Mouse (Mus musculus) stomach, postnatal 0 days (tissue): ENCODE measurements at regions not wholly inside any gene's neighbourhood (a gene's known extent, or its start where the extent isn't known, plus 50 kb on each side); places are given as distances from the start of the nearest gene placed in this dataset.

Experiments used
- ATAC-seq: fragments of 200-750 bp; cut with Nextera tagmentation; 2 replicates; pipeline ENCODE4 v1.8.0; 2017; ENCODE audit not compliant: low FRiP score, low TSS enrichment
- DNase-seq: peaks from one replicate; pipeline ENCODE4 v3.0.0-alpha.2; 2016; ENCODE audit warnings: low spot score
- H3K27ac ChIP-seq: fragments of 300-500 bp; sonication (generic); replicated peaks from 2 replicates; pipeline ENCODE4 v1.5.1; 2014; ENCODE audit warnings: mild to moderate bottlenecking, control low read depth
- H3K27me3 ChIP-seq: fragments of 300-500 bp; sonication (generic); 2 replicates; pipeline ENCODE4 v1.6.1; 2014; ENCODE audit warnings: low read length; ENCODE audit not compliant: control insufficient read depth, insufficient read depth
- H3K36me3 ChIP-seq: fragments of 300-500 bp; sonication (generic); 2 replicates; pipeline ENCODE4 v1.6.1; 2014; ENCODE audit warnings: low read length, mixed read lengths; ENCODE audit not compliant: control insufficient read depth, insufficient read depth
- H3K4me1 ChIP-seq: fragments of 300-500 bp; sonication (generic); replicated peaks from 2 replicates; pipeline ENCODE4 v1.6.1; 2014; ENCODE audit warnings: antibody characterized with exemption; ENCODE audit not compliant: control insufficient read depth, insufficient read depth
- H3K4me2 ChIP-seq: fragments of 300-500 bp; sonication (generic); replicated peaks from 2 replicates; pipeline ENCODE4 v1.6.1; 2014; ENCODE audit warnings: low read depth, mild to moderate bottlenecking, control low read depth, moderate library complexity
- H3K4me3 ChIP-seq: fragments of 300-500 bp; sonication (generic); 2 replicates; pipeline ENCODE4 v1.5.1; 2014; ENCODE audit warnings: low read depth, low read length, control low read depth
- H3K9ac ChIP-seq: fragments of 300-500 bp; sonication (generic); 2 replicates; pipeline ENCODE4 v1.6.1; 2014; ENCODE audit warnings: mild to moderate bottlenecking, low read length, control low read depth, mixed read lengths
- H3K9me3 ChIP-seq: fragments of 300-500 bp; sonication (generic); 2 replicates; pipeline ENCODE4 v1.6.1; 2016; ENCODE audit warnings: low read length; ENCODE audit not compliant: control insufficient read depth
- CTCF ChIP-seq: IDR thresholded peaks from 2 replicates; pipeline ENCODE4 v1.5.1; 2016; ENCODE audit warnings: antibody characterized with exemption, low read depth, mild to moderate bottlenecking, moderate library complexity
- EP300 ChIP-seq: optimal IDR thresholded peaks from 2 replicates; pipeline ENCODE3; 2016; ENCODE audit warnings: antibody characterized with exemption
- WGBS: fragments of 180-500 bp; shearing (Covaris S2); extraction: QIAGEN DNeasy Blood & Tissue Kit; methylation state at CpG from one replicate; pipeline ENCODE4 v1.1.7; 2014; 5-methylcytosine and 5-hydroxymethylcytosine counted together

GRCm38 (mm10) chr7:70164691-70165193, 201.8 kb downstream of the Nr2f2 start:
- Histone ChIP-seq H3K27ac (no peak overlapping the region), H3K9me3 (no peaks in the 10 kb centered on the region), H3K4me2 (no peak overlapping the region), H3K27me3 (no peaks in the 10 kb centered on the region), H3K9ac (no peak overlapping the region), H3K36me3 (no peaks in the 10 kb centered on the region), H3K4me1 (no peaks in the 10 kb centered on the region), H3K4me3 (no peak overlapping the region)
- ATAC-seq: no peak
- no peak for DNase-seq
- TF ChIP-seq EP300 (no peak), CTCF (no peak)
- 52% methylated on average over 6 of the region's 6 CpGs for WGBS

GRCm38 (mm10) chr7:70158531-70158930, 208.0 kb downstream of the Nr2f2 start:
- DNase-seq (no peak), ATAC-seq (no peak)
- Histone ChIP-seq H3K4me1 (no peaks in the 10 kb centered on the region), H3K9ac (no peak overlapping the region), H3K4me2 (no peak overlapping the region), H3K9me3 (no peaks in the 10 kb centered on the region), H3K27me3 (no peaks in the 10 kb centered on the region), H3K4me3 (no peak overlapping the region), H3K36me3 (no peaks in the 10 kb centered on the region), H3K27ac (no peak overlapping the region)
- WGBS: 67% methylated on average over 8 of the region's 8 CpGs
- TF ChIP-seq EP300 (no peak), CTCF (no peak)

- H3K27ac ChIP-seq: no peak overlapping the region
- no peaks in the 10 kb centered on the region for H3K4me1 ChIP-seq
- H3K4me3 ChIP-seq: no peak overlapping the region
- H3K9ac ChIP-seq: no peak overlapping the region
- DNase-seq (no peak), ATAC-seq (no peak)
- no peaks in the 10 kb centered on the region for H3K27me3 ChIP-seq
- H3K36me3 ChIP-seq: no peaks in the 10 kb centered on the region
- no peaks in the 10 kb centered on the region for H3K9me3 ChIP-seq
- no peak overlapping the region for H3K4me2 ChIP-seq
- 71% methylated on average over 4 of the region's 4 CpGs for WGBS
- TF ChIP-seq CTCF: no peak
- no peak for TF ChIP-seq EP300
Observed at GRCm38 (mm10) chr7:70144726-70145271, 221.7 kb downstream of the Nr2f2 start.

DNA sequence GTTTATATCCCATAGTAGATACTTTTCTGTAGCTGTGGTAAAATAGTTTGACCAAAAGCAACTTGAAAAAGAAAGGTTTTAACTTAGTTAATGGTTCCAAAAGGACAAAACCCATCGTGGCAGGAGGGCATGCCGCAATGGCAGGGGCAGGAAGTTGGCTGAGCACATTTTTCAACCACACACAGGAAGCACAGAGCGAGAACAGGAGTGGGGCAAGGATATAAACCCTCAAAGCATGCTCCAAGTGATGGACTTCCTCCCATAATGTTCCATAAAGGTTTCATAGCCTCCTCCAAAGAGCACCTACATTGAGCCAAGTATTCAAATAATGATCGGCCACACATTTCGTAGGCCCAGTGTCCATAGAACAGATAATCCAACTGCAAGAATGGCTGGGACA, 229.7 kb downstream of the Nr2f2 start:
- H3K27me3 ChIP-seq: no peaks in the 10 kb centered on the region
- no peaks in the 10 kb centered on the region for H3K36me3 ChIP-seq

GRCm38 (mm10) chr7:70135416-70135815, 231.1 kb downstream of the Nr2f2 start:
- H3K36me3 ChIP-seq: no peaks in the 10 kb centered on the region
- no peaks in the 10 kb centered on the region for H3K4me1 ChIP-seq
- no peak for DNase-seq
- no peaks in the 10 kb centered on the region for H3K27me3 ChIP-seq
- no peak overlapping the region for H3K4me2 ChIP-seq
- no peaks in the 10 kb centered on the region for H3K9me3 ChIP-seq
- H3K27ac ChIP-seq: no peak overlapping the region
- H3K4me3 ChIP-seq: no peak overlapping the region
- 85% methylated on average over 3 of the region's 3 CpGs for WGBS
- no peak for TF ChIP-seq CTCF
- no peak for TF ChIP-seq EP300
- ATAC-seq: no peak
- no peak overlapping the region for H3K9ac ChIP-seq

More for the DNA sequence above, 229.7 kb downstream of the Nr2f2 start:
- ATAC-seq (no peak), DNase-seq (no peak)
- no peaks in the 10 kb centered on the region for H3K4me1 ChIP-seq
- no peak for TF ChIP-seq CTCF
- no peak for TF ChIP-seq EP300
- no peak overlapping the region for H3K9ac ChIP-seq
- 85% methylated on average over 5 of the region's 5 CpGs for WGBS
- H3K9me3 ChIP-seq: no peaks in the 10 kb centered on the region
- no peak overlapping the region for H3K4me2 ChIP-seq
- no peak overlapping the region for H3K27ac ChIP-seq
- no peak overlapping the region for H3K4me3 ChIP-seq

- 84% methylated on average over 15 of the region's 15 CpGs for WGBS
- DNase-seq: no peak
- no peak overlapping the region for H3K27ac ChIP-seq
Observed at GRCm38 (mm10) chr7:70129963-70130362, 236.6 kb downstream of the Nr2f2 start.

More at GRCm38 (mm10) chr7:70129963-70130362, 236.6 kb downstream of the Nr2f2 start:
- H3K27me3 ChIP-seq: no peaks in the 10 kb centered on the region
- no peaks in the 10 kb centered on the region for H3K36me3 ChIP-seq
- H3K4me3 ChIP-seq: no peak overlapping the region
- no peak for TF ChIP-seq CTCF
- ATAC-seq: no peak
- no peak overlapping the region for H3K4me2 ChIP-seq
- H3K9me3 ChIP-seq: no peaks in the 10 kb centered on the region
- H3K4me1 ChIP-seq: no peaks in the 10 kb centered on the region
- no peak overlapping the region for H3K9ac ChIP-seq
